Mouse (Mus musculus): ENCODE measurements around the gene Vtcn1. TPM values are rescaled to one million over a fixed set of nuclear protein-coding genes. Genes with fewer than 3 reads are reported as not detected.
"Not testable (repeated sequence)": the region's sequence is repeated elsewhere in the genome, so short reads cannot be mapped to it uniquely, and the experiment has no call there.

The Vtcn1 gene
- total RNA-seq, 1 experiment: 0.31 TPM

GRCm38 (mm10) chr3:100798872-100799422 is 26.3 kb upstream of the Vtcn1 start:
- in situ Hi-C loops (cut with MboI; ENCODE audit: low sequenced_read_pairs in 2 of 2, unreplicated experiment in 2 of 2): no loop called here
- Histone ChIP-seq H3K4me3 (ENCODE audit: insufficient read depth in 1 of 2, low read depth in 1 of 2, low read length in 2 of 2, poor library complexity in 1 of 2, severe bottlenecking in 1 of 2) (no peak overlapping the region), H3K27ac (ENCODE audit: insufficient read depth, low read depth, low read length, poor library complexity, severe bottlenecking) (no peak overlapping the region), H3K4me1 (ENCODE audit: control insufficient read depth in 2 of 2, insufficient read depth in 2 of 2, low read length in 2 of 2, poor library complexity in 1 of 2) (no peaks in the 10 kb centered on the region), H3K36me3 (ENCODE audit: control insufficient read depth, insufficient read depth, low read length, poor library complexity, severe bottlenecking) (no peaks in the 10 kb centered on the region), H3K9ac (ENCODE audit: insufficient read depth, low read depth, low read length, poor library complexity, severe bottlenecking) (no peak overlapping the region), H3K9me3 (ENCODE audit: control insufficient read depth, insufficient read depth, low read depth, low read length) (no peaks in the 10 kb centered on the region)
- DNase-seq (ENCODE audit: low read depth, low spot score): no peak
- TF ChIP-seq ZC3H11A (IDR thresholded peaks at IDR 0.05; ENCODE audit: borderline replicate concordance, low read depth, low read length) (no peak), HCFC1 (IDR thresholded peaks at IDR 0.05; ENCODE audit: borderline replicate concordance, insufficient read depth, low read length) (no peak)

DNA sequence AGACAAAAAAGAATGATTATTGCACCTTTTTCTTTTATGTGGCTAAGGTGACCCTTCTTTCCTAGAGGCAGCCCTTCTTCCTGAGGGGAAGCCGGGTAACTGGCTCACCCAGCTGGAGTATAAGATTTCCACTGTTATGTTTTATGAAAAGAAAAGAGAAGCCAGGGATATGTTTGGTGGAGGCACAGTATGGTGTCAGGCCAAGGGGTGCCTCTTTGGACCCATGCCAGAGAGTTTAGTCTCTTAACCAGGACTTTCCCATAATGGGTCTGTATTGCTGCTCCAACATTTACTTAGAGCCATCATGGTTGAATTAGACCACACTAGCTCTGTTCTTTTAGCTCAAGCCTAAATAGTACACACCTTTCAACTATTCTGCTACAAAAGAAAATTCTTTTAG is 20.3 kb upstream of the Vtcn1 start:
- Histone ChIP-seq H3K4me1 (ENCODE audit: control insufficient read depth in 2 of 2, insufficient read depth in 2 of 2, low read length in 2 of 2, poor library complexity in 1 of 2) (no peaks in the 10 kb centered on the region), H3K36me3 (ENCODE audit: control insufficient read depth, insufficient read depth, low read length, poor library complexity, severe bottlenecking) (no peaks in the 10 kb centered on the region), H3K27ac (ENCODE audit: insufficient read depth, low read depth, low read length, poor library complexity, severe bottlenecking) (no peak overlapping the region), H3K4me3 (ENCODE audit: insufficient read depth in 1 of 2, low read depth in 1 of 2, low read length in 2 of 2, poor library complexity in 1 of 2, severe bottlenecking in 1 of 2) (no peak overlapping the region), H3K9me3 (ENCODE audit: control insufficient read depth, insufficient read depth, low read depth, low read length) (no peaks in the 10 kb centered on the region), H3K9ac (ENCODE audit: insufficient read depth, low read depth, low read length, poor library complexity, severe bottlenecking) (no peak overlapping the region)
- in situ Hi-C loops (cut with MboI; ENCODE audit: low sequenced_read_pairs in 2 of 2, unreplicated experiment in 2 of 2): no loop called here
- no peak for DNase-seq (ENCODE audit: low read depth, low spot score)
- TF ChIP-seq ZC3H11A (IDR thresholded peaks at IDR 0.05; ENCODE audit: borderline replicate concordance, low read depth, low read length): no peak
- no peak for TF ChIP-seq ZNF384 (IDR thresholded peaks at IDR 0.05; ENCODE audit: low read depth, low read length)
- TF ChIP-seq MAFK (IDR thresholded peaks at IDR 0.05; ENCODE audit: insufficient read depth, low read depth, low read length): no peak
- no peak for TF ChIP-seq HCFC1 (IDR thresholded peaks at IDR 0.05; ENCODE audit: borderline replicate concordance, insufficient read depth, low read length)
- no peak for TF ChIP-seq CHD2 (IDR thresholded peaks at IDR 0.05; ENCODE audit: low read depth, low read length)

DNA sequence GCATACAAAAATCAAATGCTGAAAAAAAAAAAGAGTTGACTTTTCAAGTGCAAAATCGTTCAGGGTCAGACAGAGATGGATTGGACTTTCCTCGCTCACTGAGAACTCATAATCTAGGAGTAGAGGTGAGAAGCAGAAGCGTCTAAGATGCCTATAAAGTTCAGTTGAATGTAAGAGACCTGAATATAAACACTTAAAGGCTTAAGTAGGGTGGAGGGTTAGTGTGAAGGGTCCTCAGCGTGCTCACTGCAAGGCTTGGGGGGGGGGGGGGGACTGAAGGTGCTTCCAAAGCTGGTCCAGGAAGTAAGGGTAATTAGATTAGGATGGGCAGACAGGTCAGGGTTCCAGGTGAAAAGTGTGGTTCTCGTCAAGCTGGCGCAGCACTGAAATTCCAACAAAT is 19.3 kb upstream of the Vtcn1 start:
- H3K9me3 ChIP-seq (ENCODE audit: control insufficient read depth, insufficient read depth, low read depth, low read length): no peaks in the 10 kb centered on the region
- in situ Hi-C loops (cut with MboI; ENCODE audit: low sequenced_read_pairs in 2 of 2, unreplicated experiment in 2 of 2): no loop called here
- no peak overlapping the region for H3K27ac ChIP-seq (ENCODE audit: insufficient read depth, low read depth, low read length, poor library complexity, severe bottlenecking)
- H3K4me1 ChIP-seq (ENCODE audit: control insufficient read depth in 2 of 2, insufficient read depth in 2 of 2, low read length in 2 of 2, poor library complexity in 1 of 2): no peaks in the 10 kb centered on the region
- no peak overlapping the region for H3K4me3 ChIP-seq (ENCODE audit: insufficient read depth in 1 of 2, low read depth in 1 of 2, low read length in 2 of 2, poor library complexity in 1 of 2, severe bottlenecking in 1 of 2)
- TF ChIP-seq ZNF384 (IDR thresholded peaks at IDR 0.05; ENCODE audit: low read depth, low read length) (no peak), HCFC1 (IDR thresholded peaks at IDR 0.05; ENCODE audit: borderline replicate concordance, insufficient read depth, low read length) (no peak), ZC3H11A (IDR thresholded peaks at IDR 0.05; ENCODE audit: borderline replicate concordance, low read depth, low read length) (no peak), CHD2 (IDR thresholded peaks at IDR 0.05; ENCODE audit: low read depth, low read length) (no peak)
- H3K9ac ChIP-seq (ENCODE audit: insufficient read depth, low read depth, low read length, poor library complexity, severe bottlenecking): no peak overlapping the region
- no peaks in the 10 kb centered on the region for H3K36me3 ChIP-seq (ENCODE audit: control insufficient read depth, insufficient read depth, low read length, poor library complexity, severe bottlenecking)
- no peak for DNase-seq (ENCODE audit: low read depth, low spot score)

- H3K4me1 ChIP-seq (ENCODE audit: control insufficient read depth in 2 of 2, insufficient read depth in 2 of 2, low read length in 2 of 2, poor library complexity in 1 of 2): no peaks in the 10 kb centered on the region
- no peak for DNase-seq (ENCODE audit: low read depth, low spot score)
- H3K4me3 ChIP-seq (ENCODE audit: insufficient read depth in 1 of 2, low read depth in 1 of 2, low read length in 2 of 2, poor library complexity in 1 of 2, severe bottlenecking in 1 of 2): no peak overlapping the region
- H3K36me3 ChIP-seq (ENCODE audit: control insufficient read depth, insufficient read depth, low read length, poor library complexity, severe bottlenecking): no peaks in the 10 kb centered on the region
- no peak overlapping the region for H3K9ac ChIP-seq (ENCODE audit: insufficient read depth, low read depth, low read length, poor library complexity, severe bottlenecking)
- no peaks in the 10 kb centered on the region for H3K9me3 ChIP-seq (ENCODE audit: control insufficient read depth, insufficient read depth, low read depth, low read length)
- TF ChIP-seq CHD2 (IDR thresholded peaks at IDR 0.05; ENCODE audit: low read depth, low read length) (no peak), HCFC1 (IDR thresholded peaks at IDR 0.05; ENCODE audit: borderline replicate concordance, insufficient read depth, low read length) (no peak), MAFK (IDR thresholded peaks at IDR 0.05; ENCODE audit: insufficient read depth, low read depth, low read length) (no peak), ZNF384 (IDR thresholded peaks at IDR 0.05; ENCODE audit: low read depth, low read length) (no peak), ZC3H11A (IDR thresholded peaks at IDR 0.05; ENCODE audit: borderline replicate concordance, low read depth, low read length) (no peak)
- in situ Hi-C loops (cut with MboI; ENCODE audit: low sequenced_read_pairs in 2 of 2, unreplicated experiment in 2 of 2): no loop called here
- H3K27ac ChIP-seq (ENCODE audit: insufficient read depth, low read depth, low read length, poor library complexity, severe bottlenecking): no peak overlapping the region
Measured at GRCm38 (mm10) chr3:100810461-100810860, 14.8 kb upstream of the Vtcn1 start.

DNA sequence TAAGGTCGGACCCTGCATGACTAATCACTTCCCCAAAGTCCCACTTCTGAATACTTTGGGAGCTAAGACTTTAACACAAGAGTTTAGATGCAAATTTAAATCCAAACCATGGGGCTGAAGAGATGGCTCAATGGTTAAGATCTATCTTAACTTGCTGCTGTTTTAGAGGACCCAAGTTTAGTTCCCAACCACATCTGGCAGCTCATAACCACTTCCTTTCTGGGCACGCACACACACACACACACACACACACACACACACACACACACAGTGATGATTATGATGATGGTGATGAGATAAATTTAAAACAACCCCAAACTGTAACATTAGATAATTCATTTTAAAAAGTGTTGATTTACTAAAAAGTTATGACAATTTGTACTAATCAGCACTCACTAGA is 13.4 kb upstream of the Vtcn1 start:
- no peak for DNase-seq (ENCODE audit: low read depth, low spot score)
- no peaks in the 10 kb centered on the region for H3K36me3 ChIP-seq (ENCODE audit: control insufficient read depth, insufficient read depth, low read length, poor library complexity, severe bottlenecking)
- no peak overlapping the region for H3K9ac ChIP-seq (ENCODE audit: insufficient read depth, low read depth, low read length, poor library complexity, severe bottlenecking)
- in situ Hi-C loops (cut with MboI; ENCODE audit: low sequenced_read_pairs in 2 of 2, unreplicated experiment in 2 of 2): no loop called here
- H3K4me3 ChIP-seq (ENCODE audit: insufficient read depth in 1 of 2, low read depth in 1 of 2, low read length in 2 of 2, poor library complexity in 1 of 2, severe bottlenecking in 1 of 2): no peak overlapping the region
- no peak overlapping the region for H3K27ac ChIP-seq (ENCODE audit: insufficient read depth, low read depth, low read length, poor library complexity, severe bottlenecking)
- H3K9me3 ChIP-seq (ENCODE audit: control insufficient read depth, insufficient read depth, low read depth, low read length): no peaks in the 10 kb centered on the region
- no peaks in the 10 kb centered on the region for H3K4me1 ChIP-seq (ENCODE audit: control insufficient read depth in 2 of 2, insufficient read depth in 2 of 2, low read length in 2 of 2, poor library complexity in 1 of 2)
- TF ChIP-seq ZC3H11A (IDR thresholded peaks at IDR 0.05; ENCODE audit: borderline replicate concordance, low read depth, low read length) (no peak), MAFK (IDR thresholded peaks at IDR 0.05; ENCODE audit: insufficient read depth, low read depth, low read length) (no peak), HCFC1 (IDR thresholded peaks at IDR 0.05; ENCODE audit: borderline replicate concordance, insufficient read depth, low read length) (no peak), ZNF384 (IDR thresholded peaks at IDR 0.05; ENCODE audit: low read depth, low read length) (no peak), CHD2 (IDR thresholded peaks at IDR 0.05; ENCODE audit: low read depth, low read length) (no peak)

GRCm38 (mm10) chr3:100815490-100815889 is 9.8 kb upstream of the Vtcn1 start:
- DNase-seq (ENCODE audit: low read depth, low spot score); H3K9me3 ChIP-seq (ENCODE audit: control insufficient read depth, insufficient read depth, low read depth, low read length); H3K27ac ChIP-seq (ENCODE audit: insufficient read depth, low read depth, low read length, poor library complexity, severe bottlenecking); H3K4me3 ChIP-seq (ENCODE audit: insufficient read depth in 1 of 2, low read depth in 1 of 2, low read length in 2 of 2, poor library complexity in 1 of 2, severe bottlenecking in 1 of 2); H3K4me1 ChIP-seq (ENCODE audit: control insufficient read depth in 2 of 2, insufficient read depth in 2 of 2, low read length in 2 of 2, poor library complexity in 1 of 2); in situ Hi-C loops (cut with MboI; ENCODE audit: low sequenced_read_pairs in 2 of 2, unreplicated experiment in 2 of 2); H3K36me3 ChIP-seq (ENCODE audit: control insufficient read depth, insufficient read depth, low read length, poor library complexity, severe bottlenecking); H3K9ac ChIP-seq (ENCODE audit: insufficient read depth, low read depth, low read length, poor library complexity, severe bottlenecking): not testable (repeated sequence)

Measured in ES-E14 (cell line).